Mouse (Mus musculus) embryonic facial prominence, embryonic 11.5 days (tissue): ENCODE data around the gene Znrd1as. TPM values are rescaled to one million over a fixed set of nuclear protein-coding genes. Genes with fewer than 3 reads are reported as not detected.

Source experiments
- ATAC-seq: fragments of 200-750 bp; cut with Nextera tagmentation; replicated peaks from 2 replicates; pipeline ENCODE4 v1.8.0; 2017; ENCODE audit warnings: low read depth; ENCODE audit not compliant: insufficient number of reproducible peaks, low FRiP score, low TSS enrichment
- DNase-seq: peaks from one replicate; pipeline ENCODE4 v3.0.0-alpha.2; 2015; ENCODE audit warnings: low spot score
- H3K27ac ChIP-seq: fragments of 300-500 bp; sonication (generic); replicated peaks from 2 replicates; pipeline ENCODE4 v1.5.1; 2014; ENCODE audit warnings: mild to moderate bottlenecking, low read depth, low read length, control low read depth
- H3K27me3 ChIP-seq: fragments of 300-500 bp; sonication (generic); 2 replicates; pipeline ENCODE4 v1.6.1; 2014; ENCODE audit warnings: mild to moderate bottlenecking, low read length, moderate library complexity, mixed read lengths; ENCODE audit not compliant: control insufficient read depth, insufficient read depth
- H3K36me3 ChIP-seq: fragments of 300-500 bp; sonication (generic); replicated peaks from 2 replicates; pipeline ENCODE4 v1.6.1; 2014; ENCODE audit warnings: low read depth, mild to moderate bottlenecking, low read length, moderate library complexity, mixed read lengths; ENCODE audit not compliant: control insufficient read depth, insufficient read depth
- H3K4me1 ChIP-seq: fragments of 300-500 bp; sonication (generic); 2 replicates; pipeline ENCODE4 v1.6.1; 2014; ENCODE audit warnings: low read length, mixed read lengths; ENCODE audit not compliant: control insufficient read depth, insufficient read depth
- H3K4me2 ChIP-seq: fragments of 300-500 bp; sonication (generic); 2 replicates; pipeline ENCODE4 v1.6.1; 2014; ENCODE audit warnings: low read depth, mild to moderate bottlenecking, control low read depth, low read length, moderate library complexity
- H3K4me3 ChIP-seq: fragments of 300-500 bp; sonication (generic); 2 replicates; pipeline ENCODE4 v1.5.1; 2014; ENCODE audit warnings: low read depth, low read length, control low read depth
- H3K9ac ChIP-seq: fragments of 300-500 bp; sonication (generic); replicated peaks from 2 replicates; pipeline ENCODE4 v1.6.1; 2014; ENCODE audit warnings: mild to moderate bottlenecking, control low read depth, low read length
- H3K9me3 ChIP-seq: fragments of 300-500 bp; sonication (generic); replicated peaks from 2 replicates; pipeline ENCODE4 v1.6.1; 2016; ENCODE audit warnings: mild to moderate bottlenecking, low read length, inconsistent platforms, mixed read lengths; ENCODE audit not compliant: control insufficient read depth
- WGBS: fragments of 180-500 bp; shearing (Covaris S2); extraction: QIAGEN DNeasy Blood & Tissue Kit; methylation state at CpG from one replicate; pipeline ENCODE4 v1.1.7; 2014; 5-methylcytosine and 5-hydroxymethylcytosine counted together
- polyA plus RNA-seq: library from polyadenylated mRNA; unstranded; fragments of >200 nt; fragmentation: Nextera tagmentation; extraction: Ambion mirVana; gene quantifications from 2 replicates; pipeline ENCODE4 v1.2.1, GENCODE M21; 2014

Gene Znrd1as
- polyA plus RNA-seq = 8.0 and 9.3 TPM in 2 replicates

DNA sequence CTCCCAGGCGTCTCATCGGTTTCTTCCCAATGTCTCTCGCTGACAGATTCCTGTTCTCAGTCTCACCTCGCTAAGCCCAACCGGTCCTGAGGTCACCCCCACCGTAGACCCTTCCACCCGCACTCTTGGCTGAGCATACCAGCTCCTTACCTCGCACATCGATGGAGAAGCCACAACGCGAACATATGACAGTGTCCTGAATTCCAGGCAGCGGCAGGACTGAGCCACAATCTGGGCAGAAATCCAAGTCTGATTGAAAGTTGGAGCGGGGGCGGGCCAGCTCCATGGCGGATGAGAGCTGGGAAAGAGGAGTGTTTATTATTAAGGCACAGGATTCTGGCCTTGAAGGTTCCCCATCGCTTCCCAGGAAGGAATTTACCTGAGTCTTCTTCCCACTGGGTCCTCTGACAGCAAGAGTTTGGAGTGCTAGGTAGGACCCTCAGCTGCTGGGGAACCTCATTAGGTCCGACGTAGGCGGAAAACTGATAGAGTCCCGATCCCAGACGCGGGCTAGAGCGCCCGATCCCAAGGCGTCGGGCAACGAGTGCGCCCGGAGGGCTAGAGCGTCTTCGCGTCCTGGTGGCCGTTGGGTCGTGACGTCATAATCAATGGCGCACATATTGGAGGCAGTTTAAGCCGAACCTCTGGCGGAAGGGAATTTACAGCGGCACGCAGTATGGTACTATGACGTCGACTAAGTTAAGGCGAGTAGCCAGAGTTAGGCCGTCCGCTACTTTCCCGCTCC lies at the start of gene Znrd1as, which contains the start of gene Znrd1:
Znrd1as (plus strand) TSS at position 594 of the 745 bp plus-strand sequence.
Znrd1 (minus strand) TSS at position 561 of the 745 bp plus-strand sequence.
- H3K9me3 ChIP-seq = no peaks in the 10 kb centered on the region
- under 1% methylated on average over 46 of the region's 46 CpGs for WGBS
- H3K36me3 ChIP-seq = no peaks in the 10 kb centered on the region
- DNase-seq (peak; percentile 99), ATAC-seq (peak; percentile 95)
- no peaks in the 10 kb centered on the region for H3K4me1 ChIP-seq
- H3K27ac ChIP-seq = 0 out of 2 replicates have a peak within 1 kb of the TSS, but pooled peaks have one; percentile 28
- H3K4me3 ChIP-seq = peak within 1 kb of the TSS; percentile 68
- H3K27me3 ChIP-seq = no peaks in the 10 kb centered on the region
- peak within 1 kb of the TSS; percentile 84 for H3K9ac ChIP-seq
- peak within 1 kb of the TSS; percentile 82 for H3K4me2 ChIP-seq

DNA sequence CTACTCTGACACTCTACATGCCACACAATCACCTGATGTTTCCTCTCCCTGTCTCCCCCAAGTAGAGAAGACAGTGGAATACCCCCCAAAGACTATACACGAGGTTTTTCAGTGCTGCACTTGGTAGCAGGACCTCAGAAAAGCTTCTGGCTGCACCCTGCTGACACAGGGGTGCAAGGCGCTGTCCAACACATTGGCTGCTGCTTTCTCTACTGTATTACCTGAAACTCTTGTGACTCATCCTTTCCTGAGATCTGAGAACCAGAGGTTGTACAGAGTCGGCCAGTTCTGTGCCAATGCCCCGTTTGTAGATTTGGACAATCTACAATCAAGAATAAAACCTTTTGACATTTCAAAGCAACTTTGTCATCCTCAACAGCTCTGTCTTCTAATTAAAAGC lies 48.6 kb upstream of the Znrd1as start:
- Histone ChIP-seq H3K4me3 (no peak overlapping the region), H3K27me3 (no peaks in the 10 kb centered on the region), H3K4me2 (no peak overlapping the region; the same call in 1 of the 2 replicates), H3K9me3 (no peaks in the 10 kb centered on the region), H3K27ac (no peak overlapping the region), H3K9ac (no peak overlapping the region), H3K4me1 (no peaks in the 10 kb centered on the region), H3K36me3 (no peaks in the 10 kb centered on the region)
- 54% methylated on average over 4 of the region's 4 CpGs for WGBS
- ATAC-seq = no peak
- DNase-seq = no peak

- Histone ChIP-seq H3K9ac (no peak overlapping the region), H3K4me1 (no peaks in the 10 kb centered on the region), H3K27ac (no peak overlapping the region), H3K4me2 (no peak overlapping the region), H3K9me3 (no peaks in the 10 kb centered on the region), H3K4me3 (no peak overlapping the region), H3K36me3 (no peaks in the 10 kb centered on the region), H3K27me3 (no peaks in the 10 kb centered on the region)
- 53% methylated on average over 2 of the region's 2 CpGs for WGBS
- DNase-seq (no peak), ATAC-seq (no peak)
These were observed 46.4 kb upstream of the Znrd1as start for GRCm38 (mm10) chr17:36912031-36912430.

GRCm38 (mm10) chr17:36914108-36914507 lies 44.3 kb upstream of the Znrd1as start:
- no peak for ATAC-seq
- 15% methylated on average over 2 of the region's 2 CpGs for whole genome bisulfite sequencing
- Histone ChIP-seq H3K9me3 (no peaks in the 10 kb centered on the region), H3K36me3 (no peaks in the 10 kb centered on the region), H3K27me3 (no peaks in the 10 kb centered on the region), H3K4me1 (no peaks in the 10 kb centered on the region), H3K4me3 (no peak overlapping the region), H3K4me2 (no peak overlapping the region), H3K27ac (no peak overlapping the region), H3K9ac (no peak overlapping the region)
- DNase-seq = peak; percentile 85

- Histone ChIP-seq H3K27me3 (no peaks in the 10 kb centered on the region), H3K9ac (no peak overlapping the region)
- ATAC-seq = no peak
These were observed 43.3 kb upstream of the Znrd1as start for GRCm38 (mm10) chr17:36915076-36915475.

DNA sequence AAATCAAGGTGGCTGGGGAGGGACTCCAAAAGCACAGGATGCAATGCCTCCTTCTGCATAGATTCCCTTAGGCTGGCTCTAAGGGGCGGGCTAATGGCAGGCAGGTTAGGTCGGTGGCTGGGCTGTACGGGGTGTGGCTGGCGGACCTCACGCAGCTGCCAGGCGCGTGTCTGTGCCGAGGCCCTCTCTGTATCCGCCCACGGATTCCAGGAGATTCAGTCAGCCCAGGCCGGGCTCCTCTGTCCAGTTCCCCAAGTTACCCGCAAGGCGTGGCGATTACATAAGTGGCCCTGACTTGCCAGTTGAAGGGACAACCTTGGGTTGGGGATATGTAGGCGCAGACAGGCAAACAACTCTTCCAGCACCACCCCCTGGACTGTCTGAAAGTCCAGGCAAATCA lies 38.2 kb upstream of the Znrd1as start:
- H3K4me3 ChIP-seq = no peak overlapping the region
- DNase-seq (no peak), ATAC-seq (no peak)
- no peaks in the 10 kb centered on the region for H3K27me3 ChIP-seq
- no peaks in the 10 kb centered on the region for H3K36me3 ChIP-seq
- H3K4me1 ChIP-seq = no peaks in the 10 kb centered on the region
- H3K4me2 ChIP-seq = no peak overlapping the region
- no peak overlapping the region for H3K27ac ChIP-seq
- no peaks in the 10 kb centered on the region for H3K9me3 ChIP-seq
- no peak overlapping the region for H3K9ac ChIP-seq
- WGBS = 50% methylated on average over 15 of the region's 15 CpGs

More at GRCm38 (mm10) chr17:36915076-36915475, 43.3 kb upstream of the Znrd1as start:
- no peak overlapping the region for H3K4me3 ChIP-seq
- no peak overlapping the region for H3K4me2 ChIP-seq
- H3K36me3 ChIP-seq = no peaks in the 10 kb centered on the region
- DNase-seq = peak; percentile 70
- no peaks in the 10 kb centered on the region for H3K4me1 ChIP-seq
- H3K27ac ChIP-seq = no peak overlapping the region
- 13% methylated on average over 9 of the region's 9 CpGs for WGBS
- H3K9me3 ChIP-seq = no peaks in the 10 kb centered on the region

GRCm38 (mm10) chr17:36922715-36923114 lies 35.7 kb upstream of the Znrd1as start:
- H3K9me3 ChIP-seq = no peaks in the 10 kb centered on the region
- no peak for DNase-seq
- no peak for ATAC-seq
- H3K27me3 ChIP-seq = no peaks in the 10 kb centered on the region
- H3K4me1 ChIP-seq = no peaks in the 10 kb centered on the region
- no peak overlapping the region for H3K27ac ChIP-seq
- no peak overlapping the region for H3K9ac ChIP-seq
- 77% methylated on average over 4 of the region's 4 CpGs for WGBS
- no peak overlapping the region for H3K4me2 ChIP-seq
- no peak overlapping the region for H3K4me3 ChIP-seq
- no peaks in the 10 kb centered on the region for H3K36me3 ChIP-seq

GRCm38 (mm10) chr17:36923491-36923890 lies 34.9 kb upstream of the Znrd1as start:
- H3K27ac ChIP-seq = no peak overlapping the region
- no peaks in the 10 kb centered on the region for H3K36me3 ChIP-seq
- ATAC-seq (no peak), DNase-seq (no peak)
- no peaks in the 10 kb centered on the region for H3K4me1 ChIP-seq
- WGBS = 67% methylated on average over 4 of the region's 4 CpGs
- no peak overlapping the region for H3K9ac ChIP-seq
- no peaks in the 10 kb centered on the region for H3K9me3 ChIP-seq
- no peak overlapping the region for H3K4me3 ChIP-seq
- no peak overlapping the region for H3K4me2 ChIP-seq
- no peaks in the 10 kb centered on the region for H3K27me3 ChIP-seq
